In the genomic region with DNA sequence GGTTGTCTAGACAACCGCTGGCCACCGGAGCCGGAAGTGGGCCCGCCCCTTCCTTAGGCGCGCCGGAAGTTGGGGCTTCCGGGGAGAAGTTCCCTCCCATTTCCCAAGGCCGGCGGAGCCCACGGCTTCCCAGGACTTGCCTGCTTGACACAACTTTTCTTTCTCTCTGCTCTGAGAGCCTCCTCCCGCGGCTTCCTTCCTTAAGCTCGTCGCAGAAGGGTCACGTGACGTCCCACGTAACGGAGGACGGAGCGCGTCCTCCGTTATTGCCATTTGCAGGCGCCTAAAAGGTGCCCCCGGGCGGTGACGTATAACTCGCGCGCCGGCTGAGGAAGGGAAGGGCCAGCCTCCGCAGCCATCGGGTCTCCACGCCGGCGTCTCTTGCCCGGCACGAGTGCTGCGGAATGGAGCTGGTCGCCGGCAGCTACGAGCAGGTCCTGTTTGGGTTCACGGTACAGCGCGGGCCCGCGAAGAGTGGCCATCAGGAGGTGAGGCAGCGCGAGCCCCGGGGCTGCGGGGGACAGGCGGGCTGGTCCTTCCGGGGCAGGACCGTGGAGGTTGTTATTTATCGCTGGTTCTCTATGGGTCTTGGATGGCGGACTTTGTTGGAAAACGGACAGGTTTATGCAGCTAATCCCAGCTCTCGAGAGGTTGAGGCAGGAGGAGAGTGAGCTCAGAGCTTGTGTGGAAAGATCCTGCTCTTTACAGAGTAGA, we compare ENCODE assay signal across 8 mouse cellular contexts. TPM values are rescaled to one million over a fixed set of nuclear protein-coding genes. Genes with fewer than 3 reads are reported as not detected.
DNase-seq lines count a peak whose midpoint lies in the region; ATAC-seq lines count a peak whose summit lies in the region.

A gene (plus strand): TSS at position 98 of the 714 bp plus-strand sequence.

- WGBS in hindbrain, embryonic 16.5 days, result under 1% methylated on average over 57 of the region's 58 CpGs
- WGBS in macrophage (ENCODE audit: missing documents), result 2% methylated on average over 58 of the region's 58 CpGs

- peak within 1 kb of the TSS; percentile 92 for H3K9ac ChIP-seq in hindbrain, embryonic 16.5 days (ENCODE audit: low read depth, low read length)

- no peaks in the 10 kb centered on the region for H3K9me3 ChIP-seq in hindbrain, embryonic 16.5 days (ENCODE audit: control insufficient read depth, low read length)

- H3K4me3 ChIP-seq in hindbrain, embryonic 16.5 days (ENCODE audit: low read length), result peak within 1 kb of the TSS; percentile 100
- H3K4me3 ChIP-seq in macrophage (ENCODE audit: inconsistent target), result peak within 1 kb of the TSS; percentile 91

- DNase-seq in T-cell, adult 2 months (ENCODE audit: low spot score), result peak; percentile 93
- DNase-seq in cerebellum, postnatal 36 days, result peak; percentile 91 to 94
- peak; percentile 90 for DNase-seq in gastrocnemius, adult 18-20 months (ENCODE audit: low spot score)
- peak; percentile 93 for DNase-seq in left cerebral cortex, adult 18-20 months (ENCODE audit: low spot score in 2 of 2)
- peak; percentile 94 for DNase-seq in right cerebral cortex, adult 18-20 months
- peak; percentile 78 for DNase-seq in urinary bladder, postnatal 10 days (ENCODE audit: low spot score)

- H3K4me2 ChIP-seq in hindbrain, embryonic 16.5 days (ENCODE audit: low read length), result peak within 1 kb of the TSS; percentile 82

- H3K79me2 ChIP-seq in macrophage (ENCODE audit: inconsistent target), result peaks cover 49% of the 10 kb centered on the region

- peaks cover 3% of the 10 kb centered on the region; the same call in 1 of the 2 replicates for H3K36me3 ChIP-seq in hindbrain, embryonic 16.5 days (ENCODE audit: control insufficient read depth, insufficient read depth, low read length)
- peaks cover 9% of the 10 kb centered on the region for H3K36me3 ChIP-seq in macrophage (ENCODE audit: inconsistent target)

- peak within 1 kb of the TSS; percentile 98 for H3K27ac ChIP-seq in hindbrain, embryonic 16.5 days (ENCODE audit: low read depth, low read length)
- H3K27ac ChIP-seq in macrophage, result peak within 1 kb of the TSS; percentile 96

- peaks cover 9% of the 10 kb centered on the region for H3K4me1 ChIP-seq in hindbrain, embryonic 16.5 days (ENCODE audit: control insufficient read depth, insufficient read depth, low read depth, low read length)

- ATAC-seq in hindbrain, embryonic 16.5 days, result peak; percentile 98

- H3K27me3 ChIP-seq in hindbrain, embryonic 16.5 days (replicated peaks; ENCODE audit: control insufficient read depth, insufficient read depth, low read length), result no peaks in the 10 kb centered on the region

RNA-seq across cellular contexts. Expression of the gene that starts here (rescaled TPM):
- total RNA-seq in gastrocnemius, adult 18-20 months (2021), result 10 to 100 TPM; 23.8 to 26.7 TPM
- polyA plus RNA-seq in hindbrain, embryonic 16.5 days (2015; fragmentation: Nextera tagmentation; extraction: Ambion mirVana), result 55.1 and 55.6 TPM in 2 replicates
- total RNA-seq in left cerebral cortex, adult 18-20 months (2021), result 10 to 100 TPM; 40.1 to 41.5 TPM
- 10 to 100 TPM; 17.3 to 59.1 (median 39.1) TPM for total RNA-seq in macrophage (2018; cell fraction: chromatin; rRNA removed)
- 10 to 100 TPM; 23.5 to 33.5 (median 26.5) TPM for total RNA-seq in macrophage (2018; cell fraction: cytosol; rRNA removed)
- total RNA-seq in macrophage (2018; cell fraction: nucleus; rRNA removed), result 10 to 100 TPM; 20.5 to 42.4 (median 31.0) TPM
- 24.8 to 43.7 TPM (median 26.7 TPM) in 3 replicates for polyA plus RNA-seq in macrophage (2018)

Comparison
In these comparisons a context has a peak if more than half of its experiments do, and no peak if none do; other contexts are left out.
1. Peak in every context shown above with its lines: DNase-seq, ATAC-seq, H3K4me3 ChIP-seq and H3K27ac ChIP-seq.